Mouse (Mus musculus) retina, postnatal 7 days (tissue): ENCODE data around the gene Rap2a.

Source experiments
- DNase-seq: peaks from one replicate; pipeline ENCODE4 v3.0.0-alpha.2; 2012; ENCODE audit warnings: low read depth, low spot score

Rap2a gene

DNA sequence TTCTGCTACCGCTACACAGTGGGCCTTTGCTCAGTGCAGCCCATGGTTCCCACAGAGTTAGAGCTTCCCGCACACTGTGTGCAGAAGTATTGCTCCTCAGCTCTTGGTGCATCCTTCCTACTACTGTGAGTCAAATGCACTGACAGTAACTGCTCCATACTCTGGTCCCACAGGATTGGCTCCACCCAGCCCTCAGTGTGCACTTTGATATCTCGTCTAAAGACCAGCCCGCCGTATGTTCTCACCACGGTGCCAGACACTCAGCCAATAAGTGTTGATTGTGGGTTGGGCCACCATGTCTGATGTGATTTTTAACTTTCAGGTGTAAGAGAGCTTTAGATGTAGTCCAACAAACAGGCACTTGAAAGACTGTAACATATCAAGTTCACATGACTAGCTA, 21.4 kb downstream of the Rap2a start:
- no peak for DNase-seq

DNA sequence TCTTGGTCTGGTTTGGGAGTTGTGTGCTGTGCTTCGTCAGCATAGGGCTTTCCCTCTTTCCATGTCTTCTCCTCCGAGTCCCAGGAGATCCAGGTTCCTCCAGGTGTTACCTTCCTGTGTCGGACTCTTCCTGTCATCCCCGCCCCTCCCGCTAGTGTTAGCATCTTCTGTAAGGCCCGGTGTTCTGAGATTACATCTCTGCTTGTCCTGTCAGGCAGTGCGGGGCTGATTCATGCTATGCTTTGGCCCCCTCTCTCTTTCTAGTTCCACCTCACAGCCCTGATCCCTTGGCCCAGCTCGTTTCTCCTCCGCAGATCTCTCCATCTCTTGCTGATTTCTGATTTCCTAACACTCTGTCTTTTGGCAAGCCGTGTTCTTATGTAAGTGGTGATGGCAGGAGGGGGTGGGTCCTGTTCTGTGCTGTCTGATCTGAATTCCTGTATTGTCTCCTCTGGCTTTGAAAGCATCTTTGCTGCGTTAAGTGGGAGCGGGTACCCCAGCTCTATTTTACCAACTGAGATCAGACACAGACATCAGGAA, 21.8 kb downstream of the Rap2a start:
- no peak for DNase-seq

DNA sequence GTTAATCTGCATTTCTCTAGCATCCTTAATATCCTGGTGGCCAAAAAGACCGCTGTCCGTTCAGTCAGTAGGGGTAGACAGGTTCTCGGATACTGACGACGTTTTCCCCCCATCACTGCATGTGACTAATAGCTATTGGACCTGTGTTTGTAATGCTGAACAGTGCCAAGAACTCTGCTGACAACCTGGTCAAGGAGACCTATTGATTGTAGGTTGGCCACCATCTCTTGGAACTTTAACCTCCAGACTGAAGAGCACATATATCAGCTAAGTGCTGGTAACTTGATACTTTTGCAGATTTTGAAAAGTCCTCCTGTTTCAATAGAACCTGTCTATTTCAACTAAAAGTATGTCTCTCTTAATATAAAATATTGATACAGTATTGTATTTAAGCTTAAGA, 22.5 kb downstream of the Rap2a start:
- no peak for DNase-seq

DNA sequence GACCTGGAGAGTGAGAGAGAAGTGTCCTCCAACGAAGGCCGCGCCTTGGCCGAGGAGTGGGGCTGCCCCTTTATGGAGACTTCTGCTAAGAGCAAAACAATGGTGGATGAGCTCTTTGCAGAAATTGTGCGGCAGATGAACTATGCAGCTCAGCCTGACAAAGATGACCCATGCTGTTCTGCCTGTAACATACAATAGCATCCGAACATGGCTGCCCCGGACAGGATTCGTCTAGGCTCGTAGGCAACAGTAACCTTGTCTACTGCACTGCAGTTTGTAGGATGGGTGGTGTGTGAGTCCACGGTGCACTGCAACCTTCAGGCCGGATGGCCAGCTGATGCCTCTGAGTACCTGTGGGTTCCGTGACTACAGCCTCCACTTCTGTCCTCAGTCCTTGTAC, 25.4 kb downstream of the Rap2a start:
- no peak for DNase-seq

DNA sequence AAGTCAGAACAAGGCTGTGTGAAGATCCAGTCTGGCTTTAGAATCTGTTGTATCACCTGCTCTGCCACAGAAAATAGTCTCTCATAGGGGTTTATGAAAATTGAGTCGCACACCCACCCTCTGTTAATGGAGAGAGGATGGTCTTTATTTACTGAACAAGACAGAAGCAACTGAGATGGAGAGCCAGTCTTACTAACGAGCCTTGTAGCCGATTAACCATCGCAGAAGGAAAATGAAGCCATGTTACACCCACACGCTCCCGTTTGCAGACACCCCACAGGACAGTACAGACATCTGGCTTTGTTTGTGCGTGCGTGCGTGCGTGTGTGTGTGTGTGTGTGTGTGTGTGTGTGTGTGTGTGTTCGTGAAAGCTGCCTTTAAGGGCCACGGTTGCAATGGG, 26.2 kb downstream of the Rap2a start:
- DNase-seq = no peak

DNA sequence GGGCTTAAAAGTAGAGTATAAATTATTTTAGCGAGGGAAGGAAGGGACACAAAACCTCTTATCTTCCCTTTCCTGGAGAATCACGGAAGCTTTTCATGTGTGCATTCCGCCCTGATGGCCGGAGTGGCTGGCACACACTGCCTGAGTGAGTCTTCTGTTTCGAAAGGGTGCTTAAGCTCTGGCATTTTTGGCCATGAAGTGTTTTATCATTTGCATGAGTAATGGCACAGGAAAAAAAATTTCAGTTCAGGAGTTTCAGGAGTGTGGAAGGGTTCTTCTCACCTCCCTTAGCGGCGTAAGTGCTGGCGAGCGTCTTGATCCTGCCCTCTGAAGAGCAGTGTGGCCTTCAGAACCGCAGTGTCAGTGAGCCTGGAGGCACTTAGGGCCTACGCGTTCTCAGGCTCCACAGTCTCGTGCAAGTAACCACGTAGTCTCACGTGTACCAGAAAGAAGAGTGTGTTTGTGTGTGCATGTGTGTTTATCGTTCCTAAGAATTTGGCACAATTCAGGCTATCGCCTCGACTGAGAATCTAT, 26.8 kb downstream of the Rap2a start:
- no peak for DNase-seq

DNA sequence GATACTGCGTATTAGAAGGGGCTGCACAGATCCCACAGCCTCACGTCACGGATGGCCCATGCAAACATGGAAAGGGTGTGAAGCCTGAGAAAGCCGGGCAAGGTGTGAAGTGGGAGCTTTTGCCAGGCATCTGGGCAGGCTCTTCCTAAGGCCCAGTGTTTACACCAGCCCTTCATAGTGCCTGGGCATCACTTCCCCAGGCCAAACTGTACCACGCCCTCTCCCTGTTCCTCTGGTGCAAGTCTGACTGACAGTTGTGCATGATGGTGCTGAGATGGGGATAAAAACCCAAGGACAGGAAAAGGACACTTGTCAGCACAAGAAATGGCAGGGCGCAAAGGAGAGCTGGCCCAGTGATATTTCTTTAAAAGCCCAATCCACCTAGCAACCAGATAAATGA, 27.7 kb downstream of the Rap2a start:
- no peak for DNase-seq

DNA sequence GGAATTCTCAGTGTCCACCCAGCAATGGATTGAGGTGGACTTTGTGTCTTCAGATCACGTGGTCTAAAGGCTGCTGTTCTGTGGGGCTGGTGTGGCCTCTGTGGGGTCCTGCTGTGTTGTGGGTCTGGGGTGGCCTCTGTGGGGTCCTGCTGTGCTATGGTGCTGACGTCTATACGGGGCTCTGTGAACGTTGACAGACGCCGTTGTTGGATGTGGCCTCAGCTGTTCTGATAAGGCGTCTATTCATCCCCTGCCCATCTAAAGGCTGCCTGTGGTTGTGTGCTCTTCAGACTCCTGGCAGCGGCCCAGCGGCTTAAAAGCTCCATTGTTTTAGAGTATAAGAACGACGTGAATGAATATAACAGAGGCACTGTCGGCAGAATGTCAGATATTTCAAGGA, 29.3 kb downstream of the Rap2a start:
- DNase-seq = peak; percentile 3

DNA sequence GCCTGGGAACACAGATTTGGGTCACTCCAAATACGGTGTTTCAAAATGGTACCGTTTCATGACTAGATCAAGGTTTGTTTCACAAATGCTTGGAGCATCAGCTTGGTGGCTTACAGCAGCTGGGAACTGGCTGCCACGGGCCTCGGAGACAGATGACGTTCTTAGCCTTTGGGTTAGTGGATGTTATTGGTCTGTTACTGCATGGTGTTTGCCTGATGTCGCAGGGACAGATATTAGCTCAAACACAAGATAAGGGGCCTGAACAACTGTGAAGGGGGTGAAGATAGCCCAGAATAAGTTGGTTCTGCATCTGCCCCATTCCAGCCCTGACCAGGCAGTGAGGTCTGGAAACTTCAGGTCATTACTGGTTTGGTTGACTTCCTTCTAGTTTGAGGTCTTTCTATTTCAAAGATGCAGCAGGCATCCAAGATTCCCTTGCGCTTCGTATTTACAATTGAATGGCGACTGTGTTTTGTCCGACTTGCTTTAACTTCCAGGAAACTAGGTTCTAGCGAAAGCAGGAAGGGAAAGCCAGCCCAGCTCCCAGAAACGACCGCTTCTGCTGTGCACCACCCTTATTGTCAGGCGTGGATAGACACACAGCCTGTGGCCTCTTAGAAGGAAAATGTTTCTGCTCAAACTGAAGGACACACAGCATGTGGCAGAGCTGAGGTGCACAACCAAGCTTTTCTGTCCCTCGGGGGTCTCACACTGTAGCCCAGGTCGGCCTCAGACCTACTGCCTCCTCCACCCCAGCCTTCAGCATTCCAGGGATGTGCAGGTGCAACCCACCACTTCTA, 30.5 kb downstream of the Rap2a start:
- no peak for DNase-seq

DNA sequence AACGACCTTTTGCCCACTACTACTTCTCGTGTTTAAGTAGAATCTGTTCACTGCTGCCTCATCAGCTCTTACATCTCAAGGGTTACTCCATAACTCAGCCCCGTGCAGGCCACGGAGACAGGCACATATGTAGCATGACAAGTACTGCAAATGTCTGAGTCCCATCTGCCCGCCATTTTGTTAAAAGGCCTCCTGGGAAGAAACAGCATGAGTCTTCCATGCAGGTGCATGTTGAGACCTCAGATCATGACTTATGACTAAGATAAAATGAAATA, 31.1 kb downstream of the Rap2a start:
- DNase-seq = no peak

DNA sequence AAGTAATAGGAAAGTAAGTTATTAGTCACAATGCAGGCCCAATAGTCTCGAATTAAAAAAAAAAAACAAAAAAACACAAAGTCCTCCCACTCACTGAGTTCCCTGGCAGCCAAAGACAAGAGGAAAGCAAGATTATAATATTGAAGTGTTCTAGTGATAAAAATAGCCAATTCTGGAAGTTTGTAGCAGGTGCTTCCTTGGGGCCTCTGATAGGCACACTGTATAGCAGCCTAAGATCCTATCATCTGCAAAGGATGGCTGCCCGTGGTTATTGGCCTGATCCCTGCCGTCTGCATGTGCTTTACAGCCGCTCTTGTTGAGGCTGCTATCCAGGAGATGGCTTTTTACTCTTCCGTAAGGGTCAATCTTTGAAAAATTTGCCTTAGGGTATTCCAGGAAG, 33.6 kb downstream of the Rap2a start:
- no peak for DNase-seq

DNA sequence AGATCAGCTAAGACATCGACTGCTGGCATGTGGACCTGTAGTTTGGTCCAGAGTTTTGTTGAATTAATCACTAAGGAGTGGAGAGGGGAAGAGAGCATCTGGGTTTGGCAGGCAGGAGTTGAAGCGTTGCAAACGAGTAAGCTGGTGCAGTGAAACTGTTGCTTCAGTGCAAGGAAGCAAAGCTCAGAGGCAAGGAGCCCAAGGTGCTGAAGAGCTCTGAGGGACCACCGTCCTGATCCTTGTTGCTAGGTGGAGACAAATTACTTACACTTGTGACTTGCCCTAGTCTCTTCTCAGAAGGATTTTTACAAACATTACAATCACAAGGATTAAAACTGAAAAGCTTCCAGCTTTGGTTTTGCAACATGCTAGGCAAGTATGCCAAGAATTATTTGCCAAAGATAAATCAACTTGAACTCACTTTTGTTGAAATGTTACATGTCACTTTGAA, 36.6 kb downstream of the Rap2a start:
- no peak for DNase-seq

DNA sequence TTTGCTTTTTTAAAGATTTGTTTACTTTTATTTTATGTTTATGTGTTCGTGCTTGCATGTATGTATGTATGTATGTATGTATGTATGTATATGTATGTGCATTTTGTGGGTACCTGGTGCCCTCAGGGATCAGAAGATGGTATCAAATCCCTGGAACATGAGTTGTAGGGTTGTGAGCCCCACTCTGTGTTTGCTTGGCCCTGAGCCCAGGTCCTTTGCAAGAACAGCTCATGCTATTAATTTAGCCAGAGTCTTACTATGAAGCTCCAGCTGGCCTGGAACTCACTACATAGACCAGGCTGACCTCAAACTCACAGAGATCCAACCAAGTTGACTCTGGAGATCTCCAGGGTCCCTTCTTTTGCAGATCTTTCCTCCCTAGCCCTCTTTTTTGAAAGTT, 37.1 kb downstream of the Rap2a start:
- DNase-seq = no peak

DNA sequence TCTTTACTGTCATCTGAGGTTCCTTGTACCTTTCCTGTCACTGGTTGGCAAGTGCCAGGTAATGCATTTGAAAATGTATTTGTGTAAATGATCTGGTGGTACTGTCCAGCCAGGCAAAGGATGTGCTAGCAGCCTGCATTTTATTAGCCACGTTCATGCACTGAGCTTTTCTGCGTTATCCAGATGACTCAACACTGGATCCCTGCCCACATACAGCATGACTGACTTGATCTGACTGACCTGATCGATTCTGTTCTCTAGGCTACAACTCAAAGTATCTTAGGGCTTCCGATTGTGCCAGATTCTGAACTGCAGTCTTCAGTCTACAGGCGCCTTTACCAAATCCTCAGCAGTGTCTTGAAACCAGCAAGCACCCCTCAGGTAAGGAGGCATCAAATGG, 40.5 kb downstream of the Rap2a start:
- DNase-seq = no peak

DNA sequence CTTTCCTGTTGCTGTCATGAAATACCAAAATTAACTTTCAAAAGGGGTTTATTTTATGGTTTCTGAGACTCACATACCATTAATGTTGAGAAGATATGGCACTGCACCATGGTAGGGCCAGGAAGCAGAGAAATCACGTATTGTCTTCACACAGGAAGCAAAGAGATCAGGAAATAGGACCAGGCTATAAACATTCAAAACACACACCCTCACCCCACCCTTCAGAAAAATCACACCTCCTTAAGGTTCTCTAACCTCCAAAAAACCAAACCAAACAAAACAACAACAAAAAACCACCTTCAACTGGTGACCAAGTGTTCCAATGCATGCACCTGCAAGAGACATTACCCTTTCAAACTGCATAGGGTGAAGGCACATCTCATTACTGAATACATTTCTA, 41.7 kb downstream of the Rap2a start:
- no peak for DNase-seq

DNA sequence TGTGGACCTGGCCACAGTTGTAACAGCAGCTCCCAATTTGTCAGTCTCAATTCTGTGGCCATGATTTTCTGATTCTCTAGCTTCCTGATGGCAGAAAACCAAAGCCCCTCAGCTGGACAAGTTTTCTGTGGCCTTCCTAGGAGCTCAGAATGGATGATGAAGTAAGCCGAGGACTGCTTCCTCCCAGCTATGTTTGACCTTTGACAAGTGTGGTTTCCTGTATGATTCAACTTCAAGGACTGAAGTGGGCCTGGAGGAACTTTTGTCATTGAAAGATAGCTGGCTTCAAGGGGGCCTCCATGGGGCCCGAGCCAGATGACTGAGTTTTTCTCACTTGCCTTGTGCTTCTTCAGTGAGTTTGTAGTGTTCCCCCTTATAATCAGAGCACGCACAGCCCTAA, 42.6 kb downstream of the Rap2a start:
- DNase-seq = no peak

DNA sequence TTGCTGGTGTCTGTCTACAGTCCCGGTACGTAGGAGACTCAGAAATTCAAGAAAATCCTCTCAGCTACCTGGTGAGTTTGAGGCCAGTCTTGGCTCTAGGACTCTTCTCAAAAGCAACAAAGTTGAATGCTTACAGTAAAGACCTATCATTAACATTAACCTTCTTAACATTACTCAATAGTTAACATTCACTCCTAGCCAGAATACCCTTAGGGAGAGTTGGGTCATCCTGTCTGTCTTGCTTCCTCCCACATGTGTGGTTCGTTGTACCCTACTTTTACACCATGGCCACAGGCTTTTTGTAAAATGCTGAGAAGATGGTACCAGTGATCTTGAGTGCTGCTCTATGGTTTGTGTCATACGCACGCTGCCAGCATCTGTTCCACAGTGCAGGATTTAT, 45.1 kb downstream of the Rap2a start:
- DNase-seq = no peak

DNA sequence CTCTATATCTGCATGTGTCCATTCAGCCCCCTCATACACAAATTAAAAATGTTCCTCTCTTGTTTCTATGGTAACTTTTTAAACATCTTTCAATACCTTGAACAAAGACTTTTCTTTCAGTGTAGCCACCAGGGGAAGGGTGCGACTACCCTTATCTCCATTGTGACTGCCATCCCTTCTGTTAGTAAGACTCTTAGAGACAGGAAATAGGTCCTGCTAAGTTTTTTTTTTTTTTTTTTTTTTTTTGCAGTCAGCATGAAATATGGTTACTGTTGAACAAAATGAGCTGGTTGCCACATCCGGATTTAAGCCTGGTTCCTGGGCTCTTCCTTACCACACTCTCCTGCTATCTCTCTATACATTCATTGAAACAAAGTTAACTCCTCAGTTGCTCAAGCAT, 47.4 kb downstream of the Rap2a start:
- DNase-seq = no peak

DNA sequence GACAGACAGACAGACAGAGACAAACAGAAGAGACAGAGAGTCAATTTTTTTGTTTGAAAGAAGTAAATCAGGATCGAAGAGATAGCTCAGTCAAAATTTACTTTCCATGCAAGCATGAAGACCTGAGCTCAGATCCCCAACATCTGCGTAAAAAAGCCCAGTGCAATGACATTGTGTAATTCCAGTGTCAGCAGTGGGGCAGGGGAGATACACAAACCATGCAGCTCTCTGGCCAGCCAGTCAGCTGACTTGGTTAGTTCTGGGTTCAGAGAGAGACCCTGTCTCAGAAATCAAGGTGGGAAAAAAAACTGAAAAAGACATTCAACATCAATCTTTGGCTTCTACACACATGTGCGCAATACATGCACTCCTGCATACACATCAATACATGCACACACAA, 55.1 kb downstream of the Rap2a start:
- DNase-seq = no peak

DNA sequence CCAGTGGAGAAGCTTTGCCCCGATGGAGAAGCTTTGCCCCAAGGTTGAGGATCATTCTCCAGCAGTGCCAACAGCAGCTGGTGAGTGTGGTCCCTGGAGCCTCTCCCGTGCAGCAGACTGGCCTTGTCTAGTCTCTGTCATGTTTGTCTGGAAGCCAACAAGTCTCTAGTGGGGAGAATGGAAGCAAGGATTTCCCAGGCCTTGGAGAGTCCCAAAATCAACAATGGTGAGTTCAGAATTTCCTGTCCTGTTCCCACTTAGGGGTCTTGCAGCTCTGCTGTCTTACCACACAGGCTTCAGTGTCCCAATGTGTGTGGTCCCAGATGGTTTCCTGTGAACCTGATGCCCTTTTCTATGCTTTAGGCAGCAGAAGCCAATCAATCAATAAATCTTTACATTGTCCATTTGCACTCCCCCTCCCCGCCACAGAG, 56.6 kb downstream of the Rap2a start:
- DNase-seq = no peak

DNA sequence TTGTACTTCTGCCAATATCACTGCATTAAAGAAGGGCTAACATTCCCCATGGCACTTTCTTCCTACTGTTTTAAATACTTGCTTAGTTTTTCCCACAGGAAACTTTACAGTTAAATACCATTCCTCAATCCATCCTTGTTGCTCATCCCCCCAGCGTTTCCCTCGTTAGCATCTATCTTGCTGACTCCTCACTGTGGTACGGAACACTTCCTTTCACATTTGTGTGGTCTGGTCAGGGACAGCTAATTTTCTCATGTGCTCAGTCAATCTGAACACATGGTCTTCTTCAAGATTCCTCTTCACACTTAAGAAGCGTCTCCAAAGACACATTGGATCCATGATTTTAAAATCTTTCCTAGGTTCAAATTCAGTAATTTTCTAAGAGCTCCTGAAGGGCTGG, 57.2 kb downstream of the Rap2a start:
- DNase-seq = no peak

DNA sequence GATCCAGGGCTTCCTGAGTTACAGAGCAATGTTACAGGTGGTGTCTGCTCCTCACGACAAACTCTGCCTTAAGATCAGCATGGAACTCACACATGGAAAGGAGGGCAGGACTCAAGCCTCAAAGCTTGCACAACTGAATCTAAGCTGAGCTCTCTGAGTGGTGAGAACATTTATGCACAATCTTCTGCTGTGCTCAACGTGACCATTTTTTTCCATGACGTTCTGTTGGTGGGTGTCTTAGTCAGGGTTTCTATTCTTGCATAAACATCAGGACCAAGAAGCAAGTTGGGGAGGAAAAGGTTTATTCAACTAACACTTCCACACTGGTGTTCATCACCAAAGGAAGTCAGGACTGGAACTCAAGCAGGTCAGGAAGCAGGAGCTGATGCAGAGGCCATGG, 57.7 kb downstream of the Rap2a start:
- DNase-seq = no peak

DNA sequence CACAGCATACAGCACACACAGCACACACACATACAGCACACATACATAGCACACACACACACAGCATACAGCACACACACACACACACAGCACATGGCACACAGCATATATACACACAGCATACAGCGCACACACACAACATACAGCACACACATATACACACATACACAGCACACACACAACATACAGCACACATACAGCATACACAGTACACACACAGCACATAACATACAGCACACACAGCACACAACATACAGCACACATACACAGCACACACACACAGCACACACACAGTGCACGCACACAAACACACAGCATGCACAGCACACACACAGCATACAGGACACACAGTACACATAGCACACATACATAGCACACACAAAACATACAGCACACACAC, 60.9 kb downstream of the Rap2a start:
- DNase-seq = no peak

DNA sequence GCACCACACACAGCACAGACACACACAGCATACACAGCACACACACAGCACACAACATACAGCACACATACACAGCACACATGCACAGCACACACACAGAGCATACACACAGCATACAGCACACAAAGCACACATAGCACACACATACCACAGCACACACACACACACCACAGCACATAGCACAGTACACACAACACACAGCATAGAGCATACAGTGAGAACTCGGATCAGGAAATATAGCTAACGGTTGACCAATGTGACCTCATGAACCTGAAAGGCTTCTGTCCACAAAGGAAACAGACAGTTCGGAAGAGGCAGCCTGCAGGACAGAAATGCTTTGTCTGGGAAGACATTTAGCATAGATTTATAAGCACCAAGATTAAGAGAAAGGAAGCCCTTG, 61.4 kb downstream of the Rap2a start:
- no peak for DNase-seq
